Mouse (Mus musculus): ENCODE data around the gene Ybx1.
A peak's percentile ranks its signal among the peaks of the same experiment; 100 is the strongest.

Gene Ybx1

GRCm38 (mm10) chr4:119238661-119239060, 55.7 kb downstream of the Ybx1 start:
- DNase-seq (ENCODE audit: low spot score in 2 of 2), result no peak

- DNase-seq (ENCODE audit: low spot score in 2 of 2), result no peak
Measured at GRCm38 (mm10) chr4:119234348-119234747, 60.1 kb downstream of the Ybx1 start.

- DNase-seq (ENCODE audit: low spot score in 2 of 2), result peak in 1 of 2 experiments; percentile 47
Measured at GRCm38 (mm10) chr4:119233256-119233901, 61.0 kb downstream of the Ybx1 start.

- DNase-seq (ENCODE audit: low spot score in 2 of 2), result peak; percentile 97 to 98
Measured at GRCm38 (mm10) chr4:119232410-119233255, 61.8 kb downstream of the Ybx1 start, which contains the start of the genes AU022252 and P3h1. TSS of gene AU022252 (minus strand) at chr4:119232712. TSS of gene P3h1 (plus strand) at chr4:119232915.
